Mouse (Mus musculus) MEL (cell line): Measurements from ENCODE around the gene Rnf213. TPM values are rescaled to one million over a fixed set of nuclear protein-coding genes. Genes with fewer than 3 reads are reported as not detected.

Experiments used
- DNase-seq: peaks from one replicate; pipeline ENCODE4 v3.0.0; 2011; ENCODE audit warnings: low read depth, low spot score
- H3K27ac ChIP-seq: 2 replicates; pipeline ENCODE4 v1.5.1; 2012; ENCODE audit warnings: low read depth, mild to moderate bottlenecking, control low read depth, low read length, moderate library complexity; ENCODE audit not compliant: control insufficient read depth
- H3K27me3 ChIP-seq, 2 experiments: fragments of 150-350 bp in 1 of 2; sonication (generic) in 1 of 2; 2 replicates each; pipeline ENCODE4 v1.6.1; 2012; ENCODE audit warnings: low read length in 2 of 2, mild to moderate bottlenecking in 2 of 2, improper control_type of control experiment in 1 of 2, moderate library complexity in 1 of 2; ENCODE audit not compliant: insufficient read depth in 2 of 2, control insufficient read depth in 1 of 2
- H3K36me3 ChIP-seq, 2 experiments: 2 replicates each; pipeline ENCODE4 v1.6.1; 2012 to 2014; ENCODE audit warnings: low read length in 2 of 2, improper control_type of control experiment in 1 of 2, inconsistent platforms in 1 of 2, mild to moderate bottlenecking in 1 of 2; ENCODE audit not compliant: insufficient read depth in 2 of 2, control insufficient read depth in 1 of 2
- H3K4me1 ChIP-seq, 2 experiments: fragments of 150-350 bp in 1 of 2; sonication (generic) in 1 of 2; 2 replicates each; pipeline ENCODE4 v1.6.1; 2012; ENCODE audit warnings: low read length in 2 of 2, improper control_type of control experiment in 1 of 2, mild to moderate bottlenecking in 1 of 2; ENCODE audit not compliant: insufficient read depth in 2 of 2, control insufficient read depth in 1 of 2
- H3K4me3 ChIP-seq, 2 experiments: fragments of 150-350 bp in 1 of 2; sonication (generic) in 1 of 2; 2 replicates each; pipeline ENCODE4 v1.5.1; 2012; ENCODE audit warnings: low read depth in 2 of 2, low read length in 2 of 2, mild to moderate bottlenecking in 2 of 2, moderate library complexity in 2 of 2, control low read depth in 1 of 2, improper control_type of control experiment in 1 of 2; ENCODE audit not compliant: control insufficient read depth in 1 of 2, insufficient read depth in 1 of 2
- H3K79me2 ChIP-seq: 2 replicates; pipeline ENCODE4 v1.6.1; 2012; ENCODE audit warnings: mild to moderate bottlenecking, low read length, moderate library complexity; ENCODE audit not compliant: control insufficient read depth, poor library complexity, insufficient read depth
- H3K9ac ChIP-seq: 2 replicates; pipeline ENCODE4 v1.6.1; 2012; ENCODE audit warnings: low read depth, mild to moderate bottlenecking, control low read depth, low read length, moderate library complexity; ENCODE audit not compliant: control insufficient read depth, poor library complexity, severe bottlenecking
- H3K9me3 ChIP-seq: fragments of 150-350 bp; sonication (generic); replicated peaks from 2 replicates; pipeline ENCODE4 v1.6.1; 2012; ENCODE audit warnings: mild to moderate bottlenecking, low read length, improper control_type of control experiment, moderate library complexity; ENCODE audit not compliant: insufficient read depth
- BHLHE40 ChIP-seq: IDR thresholded peaks from 2 replicates; pipeline ENCODE4 v1.6.1; 2012; ENCODE audit warnings: low read depth, mild to moderate bottlenecking, inconsistent platforms, low read length, improper control_type of control experiment, borderline replicate concordance
- CHD1 ChIP-seq: IDR thresholded peaks from 2 replicates; pipeline ENCODE4 v1.6.1; 2012; ENCODE audit warnings: low read depth, mild to moderate bottlenecking, inconsistent platforms, low read length, improper control_type of control experiment
- CHD2 ChIP-seq: IDR thresholded peaks from 2 replicates; pipeline ENCODE4 v1.6.1; 2011; ENCODE audit warnings: low read length, improper control_type of control experiment
- CTCF ChIP-seq, 3 experiments: IDR thresholded peaks in 2 of 3; conservative IDR thresholded peaks in 1 of 3; 2 replicates each; pipeline ENCODE4 v1.5.1; 2011 to 2012; ENCODE audit warnings: low read length in 3 of 3, low read depth in 2 of 3, mild to moderate bottlenecking in 2 of 3, improper control_type of control experiment in 1 of 3, inconsistent platforms in 1 of 3, mixed read lengths in 1 of 3, moderate library complexity in 1 of 3; ENCODE audit not compliant: control insufficient read depth in 1 of 3, insufficient read depth in 1 of 3, poor library complexity in 1 of 3, severe bottlenecking in 1 of 3
- ELF1 ChIP-seq: IDR thresholded peaks from 2 replicates; pipeline ENCODE4 v1.6.1; 2014; ENCODE audit warnings: low read depth, mild to moderate bottlenecking, inconsistent platforms, low read length, improper control_type of control experiment, moderate library complexity
- ETS1 ChIP-seq: IDR thresholded peaks from 2 replicates; pipeline ENCODE4 v1.6.1; 2012; ENCODE audit warnings: low read depth, mild to moderate bottlenecking, inconsistent platforms, low read length, improper control_type of control experiment, moderate library complexity
- HCFC1 ChIP-seq: IDR thresholded peaks from 2 replicates; pipeline ENCODE4 v1.6.1; 2012; ENCODE audit warnings: low read depth, mild to moderate bottlenecking, inconsistent platforms, low read length, improper control_type of control experiment, moderate library complexity
- JUND ChIP-seq: IDR thresholded peaks from 2 replicates; pipeline ENCODE4 v1.6.1; 2011; ENCODE audit warnings: low read depth, mild to moderate bottlenecking, improper control_type of control experiment, low read length
- KAT2A ChIP-seq: conservative IDR thresholded peaks from 2 replicates; pipeline ENCODE4 v1.6.1; 2012; ENCODE audit warnings: low read depth, low read length, improper control_type of control experiment, inconsistent platforms
- MAFK ChIP-seq: IDR thresholded peaks from 2 replicates; pipeline ENCODE4 v1.6.1; 2011; ENCODE audit warnings: low read depth, mild to moderate bottlenecking, low read length, improper control_type of control experiment, borderline replicate concordance
- MAX ChIP-seq: IDR thresholded peaks from 2 replicates; pipeline ENCODE4 v1.6.1; 2011; ENCODE audit warnings: low read length, improper control_type of control experiment
- MXI1 ChIP-seq: IDR thresholded peaks from 2 replicates; pipeline ENCODE4 v1.6.1; 2011; ENCODE audit warnings: mild to moderate bottlenecking, low read depth, low read length, improper control_type of control experiment
- MYC ChIP-seq: IDR thresholded peaks from 2 replicates; pipeline ENCODE4 v1.6.1; 2011; ENCODE audit warnings: low read depth, mild to moderate bottlenecking, low read length, improper control_type of control experiment, moderate library complexity
- NELFE ChIP-seq: IDR thresholded peaks from 2 replicates; pipeline ENCODE4 v1.6.1; 2011; ENCODE audit warnings: low read depth, low read length, improper control_type of control experiment
- POLR2A ChIP-seq, 2 experiments: IDR thresholded peaks; 2 replicates each; pipeline ENCODE4 v1.6.1; 2011 to 2012; ENCODE audit warnings: low read length in 2 of 2, mild to moderate bottlenecking in 2 of 2, control low read depth in 1 of 2, improper control_type of control experiment in 1 of 2, low read depth in 1 of 2, moderate library complexity in 1 of 2; ENCODE audit not compliant: control insufficient read depth in 1 of 2, insufficient read depth in 1 of 2, poor library complexity in 1 of 2
- RAD21 ChIP-seq: IDR thresholded peaks from 2 replicates; pipeline ENCODE4 v1.6.1; 2011; ENCODE audit warnings: mild to moderate bottlenecking, low read depth, low read length, improper control_type of control experiment
- RCOR1 ChIP-seq: IDR thresholded peaks from 2 replicates; pipeline ENCODE4 v1.6.1; 2012; ENCODE audit warnings: low read depth, mild to moderate bottlenecking, inconsistent platforms, low read length, improper control_type of control experiment
- SIN3A ChIP-seq: IDR thresholded peaks from 2 replicates; pipeline ENCODE4 v1.6.1; 2012; ENCODE audit warnings: low read length, improper control_type of control experiment, inconsistent platforms
- TAL1 ChIP-seq: IDR thresholded peaks from 2 replicates; pipeline ENCODE4 v1.6.1; 2012; ENCODE audit warnings: mild to moderate bottlenecking, inconsistent platforms, low read length, moderate library complexity, mixed read lengths
- TBP ChIP-seq: IDR thresholded peaks from 2 replicates; pipeline ENCODE4 v1.8.0; 2011; ENCODE audit warnings: low read depth, low read length, improper control_type of control experiment
- TCF12 ChIP-seq: IDR thresholded peaks from 2 replicates; pipeline ENCODE4 v1.6.1; 2014; ENCODE audit warnings: low read depth, mild to moderate bottlenecking, inconsistent platforms, low read length, improper control_type of control experiment, moderate library complexity
- UBTF ChIP-seq: IDR thresholded peaks from 2 replicates; pipeline ENCODE4 v1.6.1; 2012; ENCODE audit warnings: low read depth, mild to moderate bottlenecking, inconsistent platforms, low read length, improper control_type of control experiment, moderate library complexity, borderline replicate concordance; ENCODE audit not compliant: insufficient read depth
- USF1 ChIP-seq: IDR thresholded peaks from 2 replicates; pipeline ENCODE4 v1.6.1; 2014; ENCODE audit warnings: low read depth, mild to moderate bottlenecking, inconsistent platforms, low read length, improper control_type of control experiment, moderate library complexity
- USF2 ChIP-seq, 2 experiments: IDR thresholded peaks; 2 replicates each; pipeline ENCODE4 v1.6.1; 2011 to 2012; ENCODE audit warnings: improper control_type of control experiment in 2 of 2, low read length in 2 of 2, borderline replicate concordance in 1 of 2, inconsistent platforms in 1 of 2, low read depth in 1 of 2, mild to moderate bottlenecking in 1 of 2; ENCODE audit not compliant: insufficient read depth in 1 of 2
- ZC3H11A ChIP-seq: IDR thresholded peaks from 2 replicates; pipeline ENCODE4 v1.6.1; 2012; ENCODE audit warnings: low read depth, mild to moderate bottlenecking, inconsistent platforms, low read length, improper control_type of control experiment
- ZMIZ1 ChIP-seq: IDR thresholded peaks from 2 replicates; pipeline ENCODE4 v1.6.1; 2012; ENCODE audit warnings: low read depth, mild to moderate bottlenecking, inconsistent platforms, low read length, improper control_type of control experiment, moderate library complexity
- polyA plus RNA-seq, 2 experiments: library from polyadenylated mRNA; stranded (reverse) in 1 of 2; unstranded in 1 of 2; fragments of >175 nt in 1 of 2; fragments of >200 nt in 1 of 2; gene quantifications; 2 replicates each; pipeline versions ENCODE4 v1.2.1 to v1.2.4; 2012; ENCODE audit warnings: low replicate concordance in 2 of 2, low read depth in 1 of 2; ENCODE audit not compliant: insufficient read length in 2 of 2, insufficient read depth in 1 of 2, missing spikeins in 1 of 2
- total RNA-seq: library from RNA; depleted of rRNA; stranded (reverse); fragments of 300-350 nt; gene quantifications from 2 replicates; pipeline ENCODE4 v1.2.3, GENCODE M21; 2012; rRNA removed

Rnf213 gene
- total RNA-seq, result 6.6 and 11.6 TPM in 2 replicates
- 10 to 100 TPM in 1 of 2 experiments, not detected in 1; 10.7 TPM for polyA plus RNA-seq

GRCm38 (mm10) chr11:119392800-119393482 lies at the start of gene Rnf213:
TSS of gene Rnf213 (plus strand) at chr11:119393100.
- Histone ChIP-seq H3K9ac (peak within 1 kb of the TSS; percentile 67), H3K27me3 (peaks cover 5 to 6% of the 10 kb centered on the region in 2 experiments), H3K4me1 (peaks cover 6 to 25% of the 10 kb centered on the region in 2 experiments), H3K4me3 (peak within 1 kb of the TSS; percentile 80 to 84), H3K9me3 (no peaks in the 10 kb centered on the region), H3K79me2 (no peaks in the 10 kb centered on the region; the same call in 1 of the 2 replicates), H3K36me3 (peaks cover 0 to 5% of the 10 kb centered on the region in 2 experiments; a peak in 1 of 4 replicates), H3K27ac (peak within 1 kb of the TSS; percentile 57)
- peak; percentile 90 for DNase-seq
- peak; percentile 84 for TF ChIP-seq MXI1
- peak; percentile 62; the same call in 1 of the 2 replicates for TF ChIP-seq MYC
- TF ChIP-seq MAFK, result no peak
- TF ChIP-seq ZMIZ1, result no peak
- no peak for TF ChIP-seq RAD21
- TF ChIP-seq NELFE, result peak; percentile 77
- TF ChIP-seq KAT2A, result no peak
- TF ChIP-seq TAL1, result no peak
- TF ChIP-seq TBP, result peak; percentile 93
- TF ChIP-seq CTCF (IDR thresholded peaks at IDR 0.05 in 2 of 3, conservative IDR thresholded peaks at IDR 0.05 in 1 of 3; ENCODE audit: control insufficient read depth in 1 of 3, insufficient read depth in 1 of 3, low read depth in 2 of 3, low read length in 3 of 3, poor library complexity in 1 of 3, severe bottlenecking in 1 of 3), result peak in 2 of 3 experiments; percentile 21 to 26; a peak in 3 of 6 replicates
- TF ChIP-seq SIN3A, result peak; percentile 79
- TF ChIP-seq TCF12, result 0 out of 2 replicates have a peak, but pooled peaks have one; percentile 29
- no peak for TF ChIP-seq JUND
- TF ChIP-seq HCFC1, result peak; percentile 9; the same call in 1 of the 2 replicates
- peak; percentile 50; the same call in 1 of the 2 replicates for TF ChIP-seq ELF1
- no peak for TF ChIP-seq UBTF
- TF ChIP-seq POLR2A (IDR thresholded peaks at IDR 0.05; ENCODE audit: control insufficient read depth in 1 of 2, insufficient read depth in 1 of 2, low read depth in 1 of 2, low read length in 2 of 2, poor library complexity in 1 of 2), result peak; percentile 61 to 81
- no peak for TF ChIP-seq ZC3H11A
- peak; percentile 32; the same call in 1 of the 2 replicates for TF ChIP-seq ETS1
- TF ChIP-seq MAX, result peak; percentile 92
- TF ChIP-seq BHLHE40, result peak; percentile 88
- TF ChIP-seq CHD2, result peak; percentile 34; the same call in 1 of the 2 replicates
- TF ChIP-seq USF1, result peak; percentile 98
- no peak for TF ChIP-seq RCOR1
- no peak for TF ChIP-seq CHD1
- TF ChIP-seq USF2 (IDR thresholded peaks at IDR 0.05; ENCODE audit: borderline replicate concordance in 1 of 2, insufficient read depth in 1 of 2, low read depth in 1 of 2, low read length in 2 of 2), result peak; percentile 90 to 91
- TF ChIP-seq, all 39 proteins: peak for 16
